17 mouse cellular contexts compared by ENCODE assay signal in genomic region chr1:36379582-36379981, GRCm38 (mm10). TPM values are rescaled to one million over a fixed set of nuclear protein-coding genes. Genes with fewer than 3 reads are reported as not detected.
DNase-seq lines count a peak whose midpoint lies in the region; ATAC-seq and TF ChIP-seq lines count a peak whose summit lies in the region.
"Had no signal": no experiment of that assay in that cellular context is flagged by ENCODE, and none has a peak within 500 bp of the region (broad histone marks: within the 10 kb centered on the region; RNA-seq: fewer than 3 reads in every experiment).

No protein-coding gene starts in this region.

- TF ChIP-seq POLR2A in lung, adult 2 months (IDR thresholded peaks at IDR 0.05; ENCODE audit: borderline replicate concordance, extremely low read depth, low read depth, low read length): no peak

- no peaks in the 10 kb centered on the region for H3K4me1 ChIP-seq in lung, postnatal 0 days (ENCODE audit: insufficient read depth, low read depth, low read length)
- H3K4me1 ChIP-seq in lung, adult 2 months (ENCODE audit: control insufficient read depth, insufficient read depth, low read length): no peaks in the 10 kb centered on the region
- H3K4me1 ChIP-seq: limb, embryonic 10.5 days; stomach, embryonic 15.5 days had no signal

- WGBS in lung, postnatal 0 days: 54% methylated on average over 4 of the region's 4 CpGs
- WGBS in lung, adult 2 months: 55% methylated on average over 4 of the region's 4 CpGs

- no peaks in the 10 kb centered on the region for H3K36me3 ChIP-seq in lung, postnatal 0 days (ENCODE audit: insufficient read depth, low read length)
- H3K36me3 ChIP-seq: limb, embryonic 10.5 days; stomach, embryonic 15.5 days had no signal

- H3K27ac ChIP-seq in lung, postnatal 0 days (ENCODE audit: low read length): no peak overlapping the region
- H3K27ac ChIP-seq: hindbrain, embryonic 14.5 days; limb, embryonic 10.5 days; stomach, embryonic 15.5 days had no signal

- peak; percentile 49 to 55 for DNase-seq in cerebellum, postnatal 10 days
- no peak for DNase-seq in cerebellum, adult 9-11 months
- DNase-seq in kidney, adult 9 months: peak; percentile 33
- no peak for DNase-seq in kidney, postnatal 10 days
- DNase-seq in lung, postnatal 0 days (ENCODE audit: low spot score): no peak
- DNase-seq in lung, adult 2 months: no peak
- DNase-seq in retina, postnatal 1 day: peak; percentile 43
- DNase-seq in right cerebral cortex, postnatal 10 days (ENCODE audit: low spot score in 2 of 2): no peak
- DNase-seq: adrenal gland, postnatal 10 days; cerebellum, adult 2 months; gastrocnemius, postnatal 25 days; kidney, adult 18-20 months; right cerebral cortex, postnatal 14 days had no signal

- H3K9ac ChIP-seq in lung, postnatal 0 days (replicated peaks; ENCODE audit: low read depth): no peak overlapping the region
- H3K9ac ChIP-seq: hindbrain, embryonic 14.5 days; stomach, embryonic 15.5 days had no signal

- H3K27me3 ChIP-seq in lung, postnatal 0 days (replicated peaks; ENCODE audit: insufficient read depth, low read length): no peaks in the 10 kb centered on the region
- H3K27me3 ChIP-seq: stomach, embryonic 15.5 days had no signal

- no peak for TF ChIP-seq EP300 in lung, postnatal 0 days (IDR thresholded peaks at IDR 0.05)

- no peaks in the 10 kb centered on the region for H3K9me3 ChIP-seq in lung, postnatal 0 days (ENCODE audit: low read length)
- H3K9me3 ChIP-seq: limb, embryonic 10.5 days; stomach, embryonic 15.5 days had no signal

- H3K4me2 ChIP-seq in lung, postnatal 0 days (replicated peaks; ENCODE audit: low read depth, low read length): no peak overlapping the region
- H3K4me2 ChIP-seq: hindbrain, embryonic 14.5 days; stomach, embryonic 15.5 days had no signal

- TF ChIP-seq CTCF in lung, postnatal 0 days (IDR thresholded peaks at IDR 0.05): peak; percentile 21
- TF ChIP-seq CTCF in lung, adult 2 months (IDR thresholded peaks at IDR 0.05; ENCODE audit: insufficient read depth, low read length): no peak

- H3K4me3 ChIP-seq in lung, postnatal 0 days (ENCODE audit: low read depth, low read length): no peak overlapping the region
- no peak overlapping the region for H3K4me3 ChIP-seq in lung, adult 2 months (replicated peaks; ENCODE audit: extremely low read depth, low read depth, low read length)
- H3K4me3 ChIP-seq: limb, embryonic 10.5 days; stomach, embryonic 15.5 days had no signal

- no peak for ATAC-seq in lung, postnatal 0 days

RNA-seq across cellular contexts. Expression of gene Fer1l5, which starts 7.5 kb away (rescaled TPM):
- polyA plus RNA-seq in lung, postnatal 0 days (2015; fragmentation: Nextera tagmentation; extraction: Ambion mirVana): 0.18 and 0.26 TPM in 2 replicates
- polyA plus RNA-seq in lung, adult 2 months (2012; rRNA removed): 0.05 and 0.07 TPM in 2 replicates
- polyA plus RNA-seq: cerebellum, adult 2 months; spleen, adult 2 months had no signal

RNA-seq across cellular contexts. Expression of gene Kansl3, which starts 10.6 kb away (rescaled TPM):
- polyA plus RNA-seq in lung, postnatal 0 days (2015; fragmentation: Nextera tagmentation; extraction: Ambion mirVana): 21.3 and 23.5 TPM in 2 replicates
- polyA plus RNA-seq in lung, adult 2 months (2012; rRNA removed): 38.3 and 45.3 TPM in 2 replicates

Comparison
In these comparisons a context has a peak if more than half of its experiments do, and no peak if none do; other contexts are left out.
1. DNase-seq: peak in cerebellum, postnatal 10 days (2 of 2), kidney, adult 9 months (single experiment) and retina, postnatal 1 day (single experiment); none in cerebellum, adult 9-11 months (single experiment), kidney, postnatal 10 days (single experiment), lung, postnatal 0 days (single experiment), lung, adult 2 months (single experiment) and right cerebral cortex, postnatal 10 days (0 of 2).